Mouse (Mus musculus): ENCODE data around the gene Klhl41. TPM values are rescaled to one million over a fixed set of nuclear protein-coding genes. Genes with fewer than 3 reads are reported as not detected.
A peak's percentile ranks its signal among the peaks of the same experiment; 100 is the strongest.

The Klhl41 gene
- polyA plus RNA-seq, 1 experiment from 2014 or later, result 13.9 TPM

- Histone ChIP-seq H3K9ac (replicated peaks) (no peak overlapping the region), H3K4me2 (no peak overlapping the region), H3K27me3 (no peaks in the 10 kb centered on the region), H3K9me3 (no peaks in the 10 kb centered on the region), H3K4me1 (replicated peaks) (no peaks in the 10 kb centered on the region), H3K27ac (no peak overlapping the region), H3K4me3 (replicated peaks) (no peak overlapping the region), H3K36me3 (peaks cover 28% of the 10 kb centered on the region)
- whole genome bisulfite sequencing, result 92% methylated on average over 13 of the region's 13 CpGs
- ATAC-seq (ENCODE audit: insufficient number of reproducible peaks, insufficient read depth, low FRiP score, low TSS enrichment, low read depth), result no peak
These were observed 13.3 kb downstream of the Klhl41 start for GRCm38 (mm10) chr2:69683036-69683805.

- 87% methylated on average over 3 of the region's 3 CpGs for WGBS
- no peaks in the 10 kb centered on the region for H3K4me1 ChIP-seq (replicated peaks)
- no peak overlapping the region for H3K9ac ChIP-seq (replicated peaks)
- H3K36me3 ChIP-seq, result peaks cover 30% of the 10 kb centered on the region
- H3K4me3 ChIP-seq (replicated peaks), result no peak overlapping the region
- no peaks in the 10 kb centered on the region for H3K27me3 ChIP-seq
- no peak overlapping the region for H3K4me2 ChIP-seq
- no peak for ATAC-seq (ENCODE audit: insufficient number of reproducible peaks, insufficient read depth, low FRiP score, low TSS enrichment, low read depth)
- H3K9me3 ChIP-seq, result no peaks in the 10 kb centered on the region
- no peak overlapping the region for H3K27ac ChIP-seq
These were observed 14.6 kb downstream of the Klhl41 start for GRCm38 (mm10) chr2:69684488-69684887.

GRCm38 (mm10) chr2:69690214-69690613 lies 20.3 kb downstream of the Klhl41 start:
- WGBS, result 85% methylated on average over 3 of the region's 3 CpGs
- ATAC-seq (ENCODE audit: insufficient number of reproducible peaks, insufficient read depth, low FRiP score, low TSS enrichment, low read depth), result no peak
- H3K4me2 ChIP-seq, result no peak overlapping the region

GRCm38 (mm10) chr2:69690843-69691242 lies 20.9 kb downstream of the Klhl41 start:
- 91% methylated on average over 6 of the region's 6 CpGs for WGBS
- peaks cover 61% of the 10 kb centered on the region for H3K36me3 ChIP-seq

More at GRCm38 (mm10) chr2:69690214-69690613, 20.3 kb downstream of the Klhl41 start:
- Histone ChIP-seq H3K4me1 (replicated peaks) (no peaks in the 10 kb centered on the region), H3K9ac (replicated peaks) (no peak overlapping the region), H3K4me3 (replicated peaks) (no peak overlapping the region), H3K27me3 (no peaks in the 10 kb centered on the region), H3K9me3 (no peaks in the 10 kb centered on the region), H3K36me3 (peaks cover 61% of the 10 kb centered on the region), H3K27ac (no peak overlapping the region)

GRCm38 (mm10) chr2:69693501-69693900 lies 23.6 kb downstream of the Klhl41 start:
- H3K4me2 ChIP-seq, result no peak overlapping the region
- 91% methylated on average over 11 of the region's 11 CpGs for WGBS
- H3K36me3 ChIP-seq, result peaks cover 59% of the 10 kb centered on the region

More at GRCm38 (mm10) chr2:69690843-69691242, 20.9 kb downstream of the Klhl41 start:
- no peak overlapping the region for H3K4me3 ChIP-seq (replicated peaks)
- H3K4me1 ChIP-seq (replicated peaks), result no peaks in the 10 kb centered on the region
- H3K4me2 ChIP-seq, result no peak overlapping the region
- no peaks in the 10 kb centered on the region for H3K27me3 ChIP-seq
- H3K9ac ChIP-seq (replicated peaks), result no peak overlapping the region
- H3K9me3 ChIP-seq, result no peaks in the 10 kb centered on the region
- no peak overlapping the region for H3K27ac ChIP-seq
- no peak for ATAC-seq (ENCODE audit: insufficient number of reproducible peaks, insufficient read depth, low FRiP score, low TSS enrichment, low read depth)

GRCm38 (mm10) chr2:69700446-69700845 lies 30.5 kb downstream of the Klhl41 start:
- Histone ChIP-seq H3K4me1 (replicated peaks) (no peaks in the 10 kb centered on the region), H3K4me3 (replicated peaks) (no peak overlapping the region), H3K27me3 (no peaks in the 10 kb centered on the region), H3K36me3 (peaks cover 49% of the 10 kb centered on the region), H3K4me2 (no peak overlapping the region), H3K9ac (replicated peaks) (no peak overlapping the region), H3K27ac (no peak overlapping the region), H3K9me3 (no peaks in the 10 kb centered on the region)
- WGBS, result 94% methylated on average over 8 of the region's 8 CpGs
- ATAC-seq (ENCODE audit: insufficient number of reproducible peaks, insufficient read depth, low FRiP score, low TSS enrichment, low read depth), result no peak

More at GRCm38 (mm10) chr2:69693501-69693900, 23.6 kb downstream of the Klhl41 start:
- Histone ChIP-seq H3K4me1 (replicated peaks) (no peaks in the 10 kb centered on the region), H3K9ac (replicated peaks) (no peak overlapping the region), H3K27me3 (no peaks in the 10 kb centered on the region), H3K27ac (no peak overlapping the region), H3K9me3 (no peaks in the 10 kb centered on the region), H3K4me3 (replicated peaks) (no peak overlapping the region)
- no peak for ATAC-seq (ENCODE audit: insufficient number of reproducible peaks, insufficient read depth, low FRiP score, low TSS enrichment, low read depth)

GRCm38 (mm10) chr2:69712171-69712570 lies 42.3 kb downstream of the Klhl41 start:
- Histone ChIP-seq H3K4me1 (replicated peaks) (peaks cover 4% of the 10 kb centered on the region; the same call in 1 of the 2 replicates), H3K9me3 (no peaks in the 10 kb centered on the region), H3K27me3 (0 out of 2 replicates have a peak, but pooled peaks cover 3% of the 10 kb centered on the region), H3K27ac (no peak overlapping the region), H3K36me3 (peaks cover 8% of the 10 kb centered on the region; the same call in 1 of the 2 replicates), H3K4me2 (no peak overlapping the region), H3K4me3 (replicated peaks) (no peak overlapping the region), H3K9ac (replicated peaks) (no peak overlapping the region)
- no peak for ATAC-seq (ENCODE audit: insufficient number of reproducible peaks, insufficient read depth, low FRiP score, low TSS enrichment, low read depth)
- WGBS, result 91% methylated on average over 14 of the region's 14 CpGs

- Histone ChIP-seq H3K27me3 (0 out of 2 replicates have a peak, but pooled peaks cover 3% of the 10 kb centered on the region), H3K9me3 (no peaks in the 10 kb centered on the region), H3K9ac (replicated peaks) (peak within 1 kb of the TSS; percentile 71), H3K27ac (peak within 1 kb of the TSS; percentile 50; the same call in 1 of the 2 replicates), H3K4me2 (peak within 1 kb of the TSS; percentile 76), H3K4me3 (replicated peaks) (peak within 1 kb of the TSS; percentile 80), H3K4me1 (replicated peaks) (peaks cover 4% of the 10 kb centered on the region; the same call in 1 of the 2 replicates), H3K36me3 (no peaks in the 10 kb centered on the region; the same call in 1 of the 2 replicates)
- under 1% methylated on average over 39 of the region's 39 CpGs for WGBS
- peak; percentile 98 for ATAC-seq (ENCODE audit: insufficient number of reproducible peaks, insufficient read depth, low FRiP score, low TSS enrichment, low read depth)
These were observed 43.2 kb downstream of the Klhl41 start, which contains the start of gene Fastkd1 for GRCm38 (mm10) chr2:69712981-69713625. Gene Fastkd1 (minus strand): TSS chr2:69713516.

- Histone ChIP-seq H3K27ac (no peak overlapping the region), H3K4me3 (replicated peaks) (peak overlapping the region; percentile 80), H3K4me1 (replicated peaks) (peaks cover 4% of the 10 kb centered on the region; the same call in 1 of the 2 replicates), H3K27me3 (0 out of 2 replicates have a peak, but pooled peaks cover 3% of the 10 kb centered on the region), H3K36me3 (no peaks in the 10 kb centered on the region; the same call in 1 of the 2 replicates), H3K9me3 (no peaks in the 10 kb centered on the region), H3K4me2 (peak overlapping the region; percentile 76), H3K9ac (replicated peaks) (no peak overlapping the region)
- ATAC-seq (ENCODE audit: insufficient number of reproducible peaks, insufficient read depth, low FRiP score, low TSS enrichment, low read depth), result peak; percentile 29; the same call in 1 of the 2 replicates
- WGBS, result 34% methylated on average over 4 of the region's 4 CpGs
These were observed 43.7 kb downstream of the Klhl41 start for GRCm38 (mm10) chr2:69713626-69714014.

- Histone ChIP-seq H3K4me2 (no peak overlapping the region), H3K27me3 (0 out of 2 replicates have a peak, but pooled peaks cover 3% of the 10 kb centered on the region), H3K9me3 (no peaks in the 10 kb centered on the region), H3K27ac (no peak overlapping the region), H3K4me1 (replicated peaks) (peaks cover 4% of the 10 kb centered on the region; the same call in 1 of the 2 replicates), H3K4me3 (replicated peaks) (no peak overlapping the region), H3K36me3 (no peaks in the 10 kb centered on the region; the same call in 1 of the 2 replicates), H3K9ac (replicated peaks) (no peak overlapping the region)
- WGBS, result 73% methylated on average over 5 of the region's 5 CpGs
- no peak for ATAC-seq (ENCODE audit: insufficient number of reproducible peaks, insufficient read depth, low FRiP score, low TSS enrichment, low read depth)
These were observed 44.2 kb downstream of the Klhl41 start for GRCm38 (mm10) chr2:69714126-69714525.

GRCm38 (mm10) chr2:69716483-69716882 lies 46.6 kb downstream of the Klhl41 start:
- no peak for ATAC-seq (ENCODE audit: insufficient number of reproducible peaks, insufficient read depth, low FRiP score, low TSS enrichment, low read depth)
- H3K27ac ChIP-seq, result no peak overlapping the region
- no peaks in the 10 kb centered on the region for H3K36me3 ChIP-seq
- H3K4me3 ChIP-seq (replicated peaks), result no peak overlapping the region
- H3K9me3 ChIP-seq, result no peaks in the 10 kb centered on the region
- H3K27me3 ChIP-seq, result 0 out of 2 replicates have a peak, but pooled peaks cover 3% of the 10 kb centered on the region
- 71% methylated on average over 3 of the region's 3 CpGs for WGBS
- peaks cover 4% of the 10 kb centered on the region; the same call in 1 of the 2 replicates for H3K4me1 ChIP-seq (replicated peaks)
- H3K9ac ChIP-seq (replicated peaks), result no peak overlapping the region
- H3K4me2 ChIP-seq, result no peak overlapping the region

Data from limb, embryonic 12.5 days (tissue).